Mouse (Mus musculus) MEL (cell line): ENCODE measurements around the gene Dcaf5.

Experiments
- GATA1 ChIP-seq: IDR thresholded peaks from 2 replicates; pipeline ENCODE4 v1.6.1; 2011; ENCODE audit warnings: low read depth, low read length, improper control_type of control experiment
- JUND ChIP-seq: IDR thresholded peaks from 2 replicates; pipeline ENCODE4 v1.6.1; 2011; ENCODE audit warnings: low read depth, mild to moderate bottlenecking, improper control_type of control experiment, low read length
- MXI1 ChIP-seq: IDR thresholded peaks from 2 replicates; pipeline ENCODE4 v1.6.1; 2011; ENCODE audit warnings: mild to moderate bottlenecking, low read depth, low read length, improper control_type of control experiment
- MYC ChIP-seq: IDR thresholded peaks from 2 replicates; pipeline ENCODE4 v1.6.1; 2011; ENCODE audit warnings: low read depth, mild to moderate bottlenecking, low read length, improper control_type of control experiment, moderate library complexity
- USF2 ChIP-seq, 2 experiments: IDR thresholded peaks; 2 replicates each; pipeline ENCODE4 v1.6.1; 2011 to 2012; ENCODE audit warnings: improper control_type of control experiment in 2 of 2, low read length in 2 of 2, borderline replicate concordance in 1 of 2, inconsistent platforms in 1 of 2, low read depth in 1 of 2, mild to moderate bottlenecking in 1 of 2; ENCODE audit not compliant: insufficient read depth in 1 of 2

DNA sequence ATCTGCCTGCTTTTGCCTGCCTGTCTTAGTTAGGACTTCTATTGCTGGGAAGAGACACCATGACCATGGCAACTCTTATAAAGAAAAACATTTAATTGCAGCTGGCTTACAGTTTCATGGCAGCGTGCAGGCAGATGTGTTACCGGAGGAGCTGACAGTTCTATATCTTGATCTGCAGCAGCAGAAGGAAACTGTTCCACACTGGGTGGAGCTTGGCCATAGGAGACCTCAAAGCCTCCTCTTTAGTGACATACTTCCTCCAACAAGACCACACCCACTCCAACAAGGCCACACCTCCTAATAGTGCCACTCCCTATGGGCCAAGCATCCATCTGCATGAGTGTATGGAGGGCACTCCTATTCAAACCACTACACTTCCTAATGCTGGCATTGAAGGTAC is 121.1 kb downstream of the Dcaf5 start:
- TF ChIP-seq JUND (no peak), MYC (no peak), GATA1 (peak; percentile 48; the same call in 1 of the 2 replicates), USF2 (IDR thresholded peaks at IDR 0.05; ENCODE audit: borderline replicate concordance in 1 of 2, insufficient read depth in 1 of 2, low read depth in 1 of 2, low read length in 2 of 2) (no peak), MXI1 (no peak)
